Mouse (Mus musculus) megakaryocyte, embryonic 14.5 days (primary cell): ENCODE results near the gene Misp.

Experiments used
- FLI1 ChIP-seq: IDR thresholded peaks from 2 replicates; pipeline ENCODE4 v1.6.1; 2012; ENCODE audit warnings: low read length, inconsistent platforms, mixed read lengths
- GATA1 ChIP-seq: IDR thresholded peaks from 3 replicates; pipeline ENCODE4 v1.6.1; 2012; ENCODE audit warnings: mixed read lengths, low read length, inconsistent platforms, borderline replicate concordance

DNA sequence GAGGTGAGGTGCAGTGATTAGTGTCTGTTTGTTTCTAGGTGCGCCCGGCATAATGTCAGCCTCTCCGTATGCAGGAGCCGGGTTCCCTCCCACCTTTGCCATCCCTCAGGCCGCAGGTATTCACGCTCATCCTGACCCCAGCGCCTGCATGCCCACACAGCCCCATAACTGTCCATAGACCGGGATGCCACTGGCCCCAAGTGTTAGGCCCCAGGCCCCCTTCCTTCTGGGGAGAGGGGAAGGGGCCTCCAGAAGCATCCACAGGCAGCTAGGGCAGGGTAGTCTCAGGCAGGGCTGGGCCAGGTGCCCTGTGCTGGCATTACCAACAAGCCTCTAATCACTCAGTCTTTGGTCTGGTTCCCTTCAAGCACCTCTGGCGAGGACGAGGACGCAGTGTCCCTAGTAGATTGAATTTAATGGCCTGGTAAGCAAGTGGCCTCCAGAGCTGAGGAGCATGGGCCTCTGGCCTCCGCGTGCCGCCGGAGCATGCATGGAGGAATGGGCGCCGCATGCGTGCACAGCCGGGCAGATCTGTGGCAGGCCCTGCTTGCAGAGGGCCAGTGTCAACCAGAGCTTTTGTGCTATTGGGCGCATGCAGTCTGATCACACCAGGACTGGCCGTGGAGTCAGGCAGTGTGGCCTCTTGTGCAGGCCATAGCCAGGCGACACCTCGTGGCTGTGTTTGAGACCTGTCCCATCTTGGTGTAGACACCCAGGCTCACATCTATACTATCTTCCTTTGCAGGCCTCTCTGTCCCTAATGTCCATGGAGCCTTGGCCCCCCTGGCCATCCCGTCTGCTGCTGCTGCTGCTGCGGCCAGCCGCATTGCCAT lies 39.5 kb downstream of the Misp start:
- TF ChIP-seq GATA1, result no peak
- no peak for TF ChIP-seq FLI1
